Mouse (Mus musculus) small intestine, adult 2 months (tissue): ENCODE measurements around the gene Gm14851.
"Not testable (repeated sequence)": the region's sequence is repeated elsewhere in the genome, so short reads cannot be mapped to it uniquely, and the experiment has no call there.

Experiments used
- CTCF ChIP-seq: fragments of 200-500 bp; IDR thresholded peaks from 2 replicates; pipeline ENCODE4 v1.5.1; 2012; ENCODE audit warnings: low read depth, mild to moderate bottlenecking, control low read depth, inconsistent platforms, low read length, moderate library complexity, mixed read lengths; ENCODE audit not compliant: insufficient replicate concordance, insufficient read length; ENCODE audit errors: extremely low read depth
- POLR2A ChIP-seq: fragments of 200-500 bp; IDR thresholded peaks from 2 replicates; pipeline ENCODE4 v1.6.1; 2012; ENCODE audit warnings: low read depth, mild to moderate bottlenecking, control low read depth, inconsistent platforms, low read length, moderate library complexity

- TF ChIP-seq POLR2A, CTCF: not testable (repeated sequence)
These were observed at the start of gene Gm14851 for GRCm38 (mm10) chr8:21095950-21096349.
